Mouse (Mus musculus) forebrain, embryonic 11.5 days (tissue): ENCODE measurements around the gene Pex11b. TPM values are rescaled to one million over a fixed set of nuclear protein-coding genes. Genes with fewer than 3 reads are reported as not detected.
A peak's percentile ranks its signal among the peaks of the same experiment; 100 is the strongest.

Experiments used
- ATAC-seq: fragments of 200-750 bp; cut with Nextera tagmentation; replicated peaks from 2 replicates; pipeline ENCODE4 v1.8.0; 2017; ENCODE audit warnings: moderate TSS enrichment; ENCODE audit not compliant: low FRiP score
- DNase-seq: peaks from one replicate; pipeline ENCODE4 v3.0.0-alpha.2; 2017; ENCODE audit warnings: low spot score
- H3K27ac ChIP-seq: fragments of 300-500 bp; sonication (generic); 2 replicates; pipeline ENCODE4 v1.5.1; 2014; ENCODE audit warnings: low read depth, low read length
- H3K27me3 ChIP-seq: fragments of 300-500 bp; sonication (generic); 2 replicates; pipeline ENCODE4 v1.6.1; 2014; ENCODE audit warnings: mild to moderate bottlenecking, low read length, mixed read lengths; ENCODE audit not compliant: control insufficient read depth, insufficient read depth
- H3K36me3 ChIP-seq: fragments of 300-500 bp; sonication (generic); 2 replicates; pipeline ENCODE4 v1.6.1; 2014; ENCODE audit warnings: mild to moderate bottlenecking, low read length, moderate library complexity, mixed read lengths; ENCODE audit not compliant: control insufficient read depth, insufficient read depth
- H3K4me1 ChIP-seq: fragments of 300-500 bp; sonication (generic); replicated peaks from 2 replicates; pipeline ENCODE4 v1.6.1; 2014; ENCODE audit warnings: low read length, mixed read lengths; ENCODE audit not compliant: control insufficient read depth, insufficient read depth
- H3K4me2 ChIP-seq: fragments of 300-500 bp; sonication (generic); 2 replicates; pipeline ENCODE4 v1.6.1; 2014; ENCODE audit warnings: low read depth, mild to moderate bottlenecking, low read length, moderate library complexity, mixed read lengths; ENCODE audit not compliant: severe bottlenecking
- H3K4me3 ChIP-seq: fragments of 300-500 bp; sonication (generic); 2 replicates; pipeline ENCODE4 v1.5.1; 2014; ENCODE audit warnings: low read depth, low read length
- H3K9ac ChIP-seq: fragments of 300-500 bp; sonication (generic); 2 replicates; pipeline ENCODE4 v1.6.1; 2014; ENCODE audit warnings: low read length
- H3K9me3 ChIP-seq: fragments of 300-500 bp; sonication (generic); 2 replicates; pipeline ENCODE4 v1.6.1; 2016; ENCODE audit warnings: low read length, mixed read lengths; ENCODE audit not compliant: control insufficient read depth
- WGBS: fragments of 180-500 bp; shearing (Covaris S2); extraction: QIAGEN DNeasy Blood & Tissue Kit; methylation state at CpG from one replicate; pipeline ENCODE4 v1.1.7; 2014; 5-methylcytosine and 5-hydroxymethylcytosine counted together
- polyA plus RNA-seq: library from polyadenylated mRNA; unstranded; fragments of >200 nt; fragmentation: Nextera tagmentation; extraction: Ambion mirVana; gene quantifications from 2 replicates; pipeline ENCODE4 v1.2.1, GENCODE M21; 2014

Pex11b gene
- polyA plus RNA-seq, 1 experiment from 2014 or later, result 41.6 TPM

DNA sequence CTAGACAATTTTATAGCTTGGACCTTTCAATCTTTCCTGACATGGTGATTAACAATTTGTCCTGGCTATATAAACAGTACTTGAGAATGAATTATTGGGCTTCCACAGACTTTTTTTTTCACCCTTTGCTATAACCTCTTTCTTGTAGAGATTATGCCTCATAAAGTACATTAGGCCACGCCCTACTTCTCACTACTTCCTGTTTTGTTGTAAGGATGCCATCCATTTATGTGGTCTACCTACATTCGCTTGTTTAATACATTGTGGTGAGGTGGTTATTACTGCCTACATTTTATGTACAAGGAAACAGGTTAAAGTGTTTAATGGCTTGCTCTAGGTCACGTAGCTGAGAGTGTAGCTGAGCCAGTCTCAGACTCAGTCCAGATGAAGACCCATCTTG, 40.0 kb downstream of the Pex11b start:
- no peak for DNase-seq
- Histone ChIP-seq H3K36me3 (no peaks in the 10 kb centered on the region), H3K9ac (no peak overlapping the region), H3K27me3 (peaks cover 6% of the 10 kb centered on the region), H3K4me1 (peaks cover 4% of the 10 kb centered on the region; the same call in 1 of the 2 replicates), H3K4me2 (no peak overlapping the region), H3K4me3 (no peak overlapping the region), H3K9me3 (no peaks in the 10 kb centered on the region), H3K27ac (no peak overlapping the region)
- WGBS, result 84% methylated on average over 3 of the region's 3 CpGs
- no peak for ATAC-seq

DNA sequence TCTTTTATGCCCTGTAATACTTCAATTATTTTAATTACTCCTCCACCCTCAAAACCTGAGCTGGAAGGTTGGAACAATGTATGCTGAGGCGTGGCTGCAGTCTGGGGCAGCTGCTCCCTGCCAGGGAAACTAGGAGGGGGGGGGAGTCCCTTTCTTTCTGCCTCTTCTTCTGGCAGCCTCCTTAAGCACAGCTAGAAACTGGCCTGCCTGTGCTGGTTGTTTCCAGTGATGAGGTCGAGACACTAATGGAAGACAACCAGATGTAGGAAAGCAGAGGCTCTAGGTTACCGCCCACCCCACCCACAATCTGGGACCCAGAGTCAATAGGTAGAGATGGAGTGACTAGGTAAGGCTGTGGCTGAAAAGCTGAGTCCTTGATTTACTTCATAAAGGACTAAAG, 40.5 kb downstream of the Pex11b start:
- ATAC-seq (no peak), DNase-seq (no peak)
- WGBS, result 25% methylated on average over 3 of the region's 3 CpGs

DNA sequence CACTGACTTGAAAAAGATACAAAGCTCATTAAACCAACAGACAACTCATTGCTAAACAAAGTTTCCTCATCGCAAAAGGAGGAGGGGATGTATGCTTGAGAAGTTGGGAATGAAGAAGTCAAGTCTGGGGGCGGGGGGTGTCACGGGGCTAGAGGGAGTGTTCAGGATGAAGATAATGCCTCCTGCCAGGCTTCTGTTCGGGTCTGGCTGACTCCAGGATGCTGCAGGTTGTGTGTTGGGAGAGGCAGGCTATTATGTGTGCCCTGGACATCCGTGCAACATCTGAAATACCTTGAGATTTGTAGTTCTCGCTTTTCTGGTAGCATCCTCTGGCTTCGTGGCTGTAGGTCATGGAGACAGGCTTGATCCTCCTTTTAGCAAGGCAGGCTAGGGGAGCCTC, 43.3 kb downstream of the Pex11b start:
- WGBS, result 60% methylated on average over 7 of the region's 7 CpGs
- H3K4me3 ChIP-seq, result no peak overlapping the region
- no peaks in the 10 kb centered on the region; the same call in 1 of the 2 replicates for H3K4me1 ChIP-seq
- no peaks in the 10 kb centered on the region for H3K9me3 ChIP-seq
- H3K27me3 ChIP-seq, result peaks cover 3% of the 10 kb centered on the region
- no peak overlapping the region for H3K27ac ChIP-seq
- DNase-seq (no peak), ATAC-seq (no peak)
- H3K36me3 ChIP-seq, result no peaks in the 10 kb centered on the region
- no peak overlapping the region for H3K9ac ChIP-seq
- H3K4me2 ChIP-seq, result no peak overlapping the region

More for the DNA sequence above, 40.5 kb downstream of the Pex11b start:
- Histone ChIP-seq H3K4me1 (no peaks in the 10 kb centered on the region; the same call in 1 of the 2 replicates), H3K27me3 (peaks cover 8% of the 10 kb centered on the region), H3K9ac (no peak overlapping the region), H3K27ac (no peak overlapping the region), H3K9me3 (no peaks in the 10 kb centered on the region), H3K4me3 (no peak overlapping the region), H3K4me2 (no peak overlapping the region), H3K36me3 (no peaks in the 10 kb centered on the region)

DNA sequence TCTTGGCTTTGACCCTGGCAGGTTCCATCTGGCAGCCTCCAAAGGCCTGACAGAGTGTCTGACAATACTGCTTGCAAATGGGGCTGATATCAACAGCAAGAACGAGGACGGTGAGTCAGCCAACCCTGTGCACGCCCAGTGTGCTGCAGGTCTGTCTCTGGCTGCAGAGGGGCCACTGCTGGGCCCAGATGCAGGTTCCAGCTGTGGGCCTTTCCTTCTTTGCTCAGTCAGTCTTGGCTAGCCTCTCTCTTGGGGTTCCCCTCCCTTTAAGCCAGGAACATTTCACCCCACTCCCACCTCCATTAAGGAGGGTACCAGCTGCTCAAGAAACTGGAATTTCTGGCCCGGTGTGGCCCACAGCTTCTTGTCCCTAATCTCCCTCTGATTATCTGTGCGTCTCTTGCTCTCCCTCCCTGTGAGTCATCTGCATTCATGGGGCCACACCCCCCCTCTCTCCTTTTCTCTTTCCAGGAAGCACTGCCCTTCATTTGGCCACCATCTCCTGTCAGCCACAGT, 44.0 kb downstream of the Pex11b start:
- Histone ChIP-seq H3K27me3 (peaks cover 6% of the 10 kb centered on the region), H3K27ac (no peak overlapping the region), H3K4me3 (no peak overlapping the region), H3K9me3 (no peaks in the 10 kb centered on the region), H3K9ac (no peak overlapping the region), H3K4me2 (no peak overlapping the region), H3K36me3 (no peaks in the 10 kb centered on the region), H3K4me1 (no peaks in the 10 kb centered on the region; the same call in 1 of the 2 replicates)
- DNase-seq, result no peak
- WGBS, result 24% methylated on average over 5 of the region's 5 CpGs
- ATAC-seq, result no peak

DNA sequence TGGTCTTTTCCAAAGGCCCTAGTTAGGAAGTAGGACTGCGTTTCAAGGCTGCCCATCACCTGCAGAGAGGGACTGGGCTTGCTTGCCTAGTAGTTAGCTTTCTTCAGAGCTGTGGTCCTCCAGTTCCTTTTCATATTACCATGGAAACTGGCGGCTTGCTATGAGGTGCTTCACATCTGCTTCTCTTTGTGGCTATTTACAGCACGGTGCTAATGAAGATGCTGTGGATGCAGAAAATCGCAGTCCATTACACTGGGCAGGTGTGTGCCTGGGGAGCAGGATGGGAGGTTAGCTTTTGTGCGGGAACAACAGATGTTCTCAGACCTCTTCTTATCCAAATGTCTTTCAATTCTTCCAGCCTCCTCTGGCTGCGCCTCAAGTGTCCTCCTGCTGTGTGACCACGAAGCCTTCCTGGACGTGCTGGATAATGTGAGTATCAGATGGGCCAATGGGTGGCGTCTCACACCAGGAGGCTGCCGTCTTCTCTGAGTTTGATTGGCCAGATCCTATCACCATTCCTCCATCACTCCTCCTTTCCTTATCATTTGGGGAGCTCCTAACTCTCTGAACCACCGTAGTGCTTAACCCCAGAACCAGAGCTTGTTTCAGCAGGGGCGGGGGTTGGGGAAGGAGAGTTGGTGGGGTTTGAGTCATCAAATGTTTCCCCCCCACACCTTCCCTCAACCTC, 45.2 kb downstream of the Pex11b start:
- no peak for ATAC-seq
- H3K9ac ChIP-seq, result no peak overlapping the region
- DNase-seq, result no peak
- H3K27me3 ChIP-seq, result peaks cover 6% of the 10 kb centered on the region
- no peak overlapping the region for H3K4me3 ChIP-seq
- H3K4me2 ChIP-seq, result no peak overlapping the region
- H3K27ac ChIP-seq, result no peak overlapping the region
- 14% methylated on average over 12 of the region's 12 CpGs for WGBS
- H3K4me1 ChIP-seq, result no peaks in the 10 kb centered on the region; the same call in 1 of the 2 replicates
- no peaks in the 10 kb centered on the region for H3K9me3 ChIP-seq
- H3K36me3 ChIP-seq, result no peaks in the 10 kb centered on the region

DNA sequence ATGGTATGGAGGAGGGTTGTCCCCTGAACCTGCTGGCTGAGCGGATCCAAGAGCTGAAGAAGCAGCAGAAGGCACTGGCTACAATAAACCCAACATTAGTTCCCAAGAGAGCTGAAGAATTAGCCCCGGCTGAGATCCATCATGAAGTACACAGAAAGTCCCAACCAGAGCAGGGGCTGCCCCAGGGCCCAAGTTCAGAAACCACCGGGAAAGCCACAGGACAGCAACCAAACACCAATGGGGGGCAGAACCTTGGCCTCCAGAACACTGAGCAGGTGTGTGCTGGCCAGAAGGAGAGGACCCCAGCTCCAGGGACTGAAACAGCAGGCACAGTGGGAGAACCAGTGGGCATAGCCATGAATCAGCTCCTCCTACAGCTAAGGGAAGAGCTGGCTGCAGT, 48.3 kb downstream of the Pex11b start:
- DNase-seq (no peak), ATAC-seq (no peak)
- Histone ChIP-seq H3K27me3 (peaks cover 6% of the 10 kb centered on the region), H3K36me3 (no peaks in the 10 kb centered on the region), H3K9me3 (no peaks in the 10 kb centered on the region), H3K4me1 (no peaks in the 10 kb centered on the region; the same call in 1 of the 2 replicates), H3K4me3 (no peak overlapping the region), H3K27ac (no peak overlapping the region), H3K9ac (no peak overlapping the region), H3K4me2 (no peak overlapping the region)
- WGBS, result 89% methylated on average over 3 of the region's 3 CpGs

DNA sequence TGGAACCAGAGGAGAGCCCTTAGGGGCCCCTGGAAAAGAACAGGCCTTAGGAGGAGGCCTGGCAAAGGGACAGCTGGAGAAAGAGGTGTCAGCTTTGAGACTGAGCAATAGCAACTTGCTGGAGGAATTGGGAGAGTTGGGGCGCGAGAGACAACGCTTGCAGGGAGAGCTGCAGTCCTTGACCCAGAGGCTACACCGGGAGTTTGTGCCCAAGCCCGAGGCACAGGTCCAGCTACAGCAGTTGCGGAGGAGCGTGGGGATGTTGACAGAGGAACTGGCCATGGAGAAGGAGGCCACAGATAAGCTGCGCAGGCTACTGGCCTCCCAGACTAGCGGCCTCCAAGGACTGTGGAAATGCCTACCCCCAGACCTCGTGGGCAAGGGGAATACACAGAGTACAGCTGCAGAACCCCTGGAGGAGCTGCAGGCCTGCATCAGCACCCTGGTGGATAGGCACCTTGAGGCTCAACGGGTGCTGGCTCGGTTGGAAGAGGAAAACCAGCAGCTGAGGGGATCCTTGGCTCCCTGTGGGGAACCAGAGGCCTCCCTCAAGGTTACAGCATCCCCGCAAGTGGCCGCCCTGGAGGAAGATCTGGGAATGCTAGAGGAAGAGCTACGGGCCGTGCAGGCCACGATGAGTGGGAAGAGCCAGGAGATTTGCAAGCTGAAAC, 49.1 kb downstream of the Pex11b start:
- peak overlapping the region; percentile 16 for H3K4me2 ChIP-seq

DNA sequence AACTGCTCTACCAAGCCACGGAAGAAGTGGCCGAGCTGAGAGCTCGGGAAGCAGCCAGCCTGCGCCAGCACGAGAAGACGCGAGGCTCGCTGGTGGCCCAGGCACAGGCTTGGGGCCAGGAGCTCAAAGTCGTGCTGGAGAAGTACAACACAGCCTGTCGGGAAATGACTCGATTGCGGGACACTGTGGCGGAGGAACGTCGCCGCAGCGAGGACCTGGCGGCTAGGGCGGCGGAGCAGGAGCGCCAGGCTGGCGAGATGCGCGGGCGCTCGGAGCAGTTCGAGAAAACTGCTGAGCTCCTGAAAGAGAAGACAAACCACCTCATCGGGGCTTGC, 49.6 kb downstream of the Pex11b start:
- Histone ChIP-seq H3K9me3 (no peaks in the 10 kb centered on the region), H3K27ac (no peak overlapping the region), H3K27me3 (peaks cover 6% of the 10 kb centered on the region), H3K36me3 (no peaks in the 10 kb centered on the region), H3K9ac (peak overlapping the region; percentile 24; the same call in 1 of the 2 replicates), H3K4me3 (no peak overlapping the region), H3K4me2 (peak overlapping the region; percentile 16), H3K4me1 (no peaks in the 10 kb centered on the region; the same call in 1 of the 2 replicates)
- WGBS, result 47% methylated on average over 28 of the region's 28 CpGs
- no peak for DNase-seq
- no peak for ATAC-seq

More for the DNA sequence above, 49.1 kb downstream of the Pex11b start:
- no peaks in the 10 kb centered on the region for H3K9me3 ChIP-seq
- H3K4me1 ChIP-seq, result no peaks in the 10 kb centered on the region; the same call in 1 of the 2 replicates
- H3K4me3 ChIP-seq, result no peak overlapping the region
- DNase-seq (no peak), ATAC-seq (no peak)
- no peak overlapping the region for H3K27ac ChIP-seq
- no peaks in the 10 kb centered on the region for H3K36me3 ChIP-seq
- peaks cover 6% of the 10 kb centered on the region for H3K27me3 ChIP-seq
- peak overlapping the region; percentile 24; the same call in 1 of the 2 replicates for H3K9ac ChIP-seq
- WGBS, result 58% methylated on average over 17 of the region's 17 CpGs
